Mouse (Mus musculus) activated CD4-positive, CD25-positive, alpha-beta regulatory T cell, adult 9 weeks (primary cell): ENCODE data around the gene Rtca. TPM values are rescaled to one million over a fixed set of nuclear protein-coding genes. Genes with fewer than 3 reads are reported as not detected.

ENCODE experiments used
- polyA plus RNA-seq: library from polyadenylated mRNA; unstranded; fragments of 100-300 nt; shearing (Covaris generic); gene quantifications from one replicate; pipeline ENCODE4 v1.2.1, GENCODE M21; 2017

Rtca gene
- polyA plus RNA-seq: 40.1 TPM

GRCm38 (mm10) chr3:116507772-116508351 lies at the start of gene Rtca:
Gene Rtca, minus strand, starts transcription at chr3:116508208.

DNA sequence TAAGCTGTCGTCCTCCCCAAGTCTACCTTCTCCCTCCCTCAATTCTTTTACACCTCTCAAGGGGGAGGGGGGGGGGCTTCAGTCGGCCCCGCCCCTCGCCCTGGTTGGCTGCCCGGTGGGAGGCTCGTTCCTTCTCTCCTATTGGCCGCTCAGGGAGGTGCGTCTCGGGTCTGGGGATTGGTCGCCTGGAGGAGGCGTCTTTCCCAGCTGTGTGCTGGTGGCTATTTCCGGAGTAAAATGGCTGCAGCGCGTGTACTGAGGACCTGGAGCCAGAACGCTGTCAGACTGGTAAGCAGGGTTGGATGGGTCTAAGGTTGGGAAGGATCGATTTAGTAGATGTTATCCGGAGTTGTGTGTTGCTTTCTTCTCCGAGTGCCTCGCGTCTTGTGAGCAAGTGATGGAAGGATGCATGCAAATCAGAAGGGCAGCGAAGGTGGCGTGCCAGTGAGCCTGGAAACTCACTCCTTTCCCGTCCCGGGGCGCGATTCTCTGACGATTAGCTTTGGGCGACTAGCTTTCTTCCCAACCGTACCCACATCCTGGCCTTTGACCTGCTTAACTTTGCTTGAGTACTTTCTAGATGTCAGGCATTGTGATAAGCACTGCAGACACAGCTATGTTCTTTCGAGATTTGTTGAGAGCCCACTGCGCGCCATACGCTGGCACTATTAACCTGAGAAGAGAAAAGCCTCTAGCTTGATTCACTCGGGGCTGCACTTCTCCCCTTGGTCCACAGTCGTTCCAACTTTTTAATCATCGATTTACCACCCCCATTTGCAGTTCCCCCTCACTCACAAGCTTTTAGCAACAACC lies 5.1 kb upstream of the Rtca start, which contains the start of gene Dbt:
TSS of gene Dbt (plus strand) at position 167 of the 813 bp plus-strand sequence.

Other genes with a start within 250 kb of the Rtca start
- gene Cdc14a, start 84.2 kb downstream of the Rtca start, polyA plus RNA-seq: 18.8 TPM
- gene Dbt, start 4.9 kb upstream of the Rtca start, polyA plus RNA-seq: 16.1 TPM
- 0.55 TPM for gene Lrrc39, start 54.8 kb upstream of the Rtca start, polyA plus RNA-seq
- 8.3 TPM for gene Sass6, start 86.8 kb upstream of the Rtca start, polyA plus RNA-seq
- gene Trmt13, start 106.4 kb upstream of the Rtca start, polyA plus RNA-seq: 41.1 TPM
- gene Mfsd14a, start 154.5 kb upstream of the Rtca start, polyA plus RNA-seq: 73.9 TPM
- gene Gm43191, start 173.1 kb upstream of the Rtca start, polyA plus RNA-seq: not detected
- gene Slc35a3, start 204.6 kb upstream of the Rtca start, polyA plus RNA-seq: 7.6 TPM